Mouse (Mus musculus) midbrain, embryonic 12.5 days (tissue): ENCODE measurements around the gene Calm3. TPM values are rescaled to one million over a fixed set of nuclear protein-coding genes. Genes with fewer than 3 reads are reported as not detected.

ENCODE experiments used
- ATAC-seq: fragments of 200-750 bp; cut with Nextera tagmentation; 2 replicates; pipeline ENCODE4 v1.8.0; 2017; ENCODE audit warnings: low read depth, moderate TSS enrichment, moderate library complexity; ENCODE audit not compliant: low FRiP score
- H3K27ac ChIP-seq: fragments of 300-500 bp; sonication (generic); replicated peaks from 2 replicates; pipeline ENCODE4 v1.5.1; 2016; ENCODE audit warnings: mild to moderate bottlenecking
- H3K27me3 ChIP-seq: fragments of 300-500 bp; sonication (generic); 2 replicates; pipeline ENCODE4 v1.6.1; 2016; ENCODE audit warnings: mild to moderate bottlenecking
- H3K36me3 ChIP-seq: fragments of 300-500 bp; sonication (generic); 2 replicates; pipeline ENCODE4 v1.6.1; 2016
- H3K4me1 ChIP-seq: fragments of 300-500 bp; sonication (generic); 2 replicates; pipeline ENCODE4 v1.6.1; 2016
- H3K4me2 ChIP-seq: fragments of 300-500 bp; sonication (generic); replicated peaks from 2 replicates; pipeline ENCODE4 v1.6.1; 2016; ENCODE audit warnings: mild to moderate bottlenecking, moderate library complexity
- H3K4me3 ChIP-seq: fragments of 300-500 bp; sonication (generic); 2 replicates; pipeline ENCODE4 v1.5.1; 2016; ENCODE audit warnings: mild to moderate bottlenecking
- H3K9ac ChIP-seq: fragments of 300-500 bp; sonication (generic); replicated peaks from 2 replicates; pipeline ENCODE4 v1.6.1; 2016; ENCODE audit warnings: mild to moderate bottlenecking, moderate library complexity
- H3K9me3 ChIP-seq: fragments of 300-500 bp; sonication (generic); 2 replicates; pipeline ENCODE4 v1.6.1; 2016; ENCODE audit warnings: mild to moderate bottlenecking
- WGBS: fragments of 180-500 bp; shearing (Covaris S2); methylation state at CpG from one replicate; pipeline ENCODE4 v1.1.7; 2016; 5-methylcytosine and 5-hydroxymethylcytosine counted together
- polyA plus RNA-seq: library from polyadenylated mRNA; unstranded; fragments of >200 nt; fragmentation: Nextera tagmentation; extraction: Ambion mirVana; gene quantifications from 2 replicates; pipeline ENCODE4 v1.2.1, GENCODE M21; 2016

Gene Calm3
- polyA plus RNA-seq, 1 experiment from 2014 or later: 224 TPM

DNA sequence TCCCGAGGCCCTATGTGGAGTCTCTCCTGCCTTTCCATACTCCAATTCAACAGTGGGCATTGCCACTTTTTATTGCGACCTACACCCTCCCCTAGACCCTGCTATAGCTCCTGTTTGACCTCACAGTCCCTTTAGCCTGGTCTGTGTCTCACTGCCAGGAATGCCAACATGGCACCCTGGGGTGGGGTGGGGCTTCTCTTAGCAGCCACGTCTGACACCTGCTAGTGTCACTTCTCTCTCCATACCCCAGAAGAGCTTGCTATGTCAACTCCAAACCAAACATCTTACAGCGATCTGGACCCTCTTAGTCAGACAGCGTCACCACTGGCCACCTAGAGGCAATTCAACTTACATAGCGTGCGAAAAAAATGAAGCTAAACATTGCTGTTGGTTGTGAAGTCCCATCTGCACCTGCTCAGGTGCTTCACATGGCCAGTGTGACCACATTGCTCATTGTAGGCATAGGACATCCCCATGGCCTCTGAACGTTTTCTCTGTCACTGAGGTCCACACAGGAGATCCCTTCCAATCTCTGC, 25.1 kb upstream of the Calm3 start:
- Histone ChIP-seq H3K9ac (peak overlapping the region; percentile 91), H3K27ac (no peak overlapping the region), H3K4me1 (peaks cover 58% of the 10 kb centered on the region), H3K9me3 (no peaks in the 10 kb centered on the region), H3K4me2 (peak overlapping the region; percentile 78), H3K36me3 (no peaks in the 10 kb centered on the region), H3K27me3 (peaks cover 50% of the 10 kb centered on the region), H3K4me3 (peak overlapping the region; percentile 65)
- ATAC-seq: no peak
- WGBS: 55% methylated on average over 8 of the region's 8 CpGs

DNA sequence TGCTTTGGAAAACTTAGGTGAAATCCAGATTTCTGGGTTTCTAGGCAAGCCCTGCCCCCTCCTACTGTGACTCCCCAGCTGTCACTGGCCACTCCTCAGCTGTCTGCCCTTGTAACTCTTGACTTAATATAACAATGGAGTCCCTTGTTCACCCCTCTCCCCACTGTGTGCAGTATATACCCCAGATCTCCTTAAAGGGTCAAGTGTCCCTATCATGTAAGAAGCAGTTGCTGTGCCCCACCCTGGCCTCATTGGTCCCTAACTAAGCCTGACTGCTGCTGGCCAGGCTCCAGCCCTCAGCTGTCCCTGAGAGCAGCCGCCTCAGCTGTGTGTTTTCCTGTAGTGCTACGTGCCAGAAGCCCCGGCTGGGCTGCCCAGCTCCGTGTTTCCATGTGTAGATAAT, 24.0 kb upstream of the Calm3 start:
- whole genome bisulfite sequencing: 1% methylated on average over 4 of the region's 4 CpGs
- no peak for ATAC-seq
- Histone ChIP-seq H3K27me3 (peaks cover 50% of the 10 kb centered on the region), H3K9ac (peak overlapping the region; percentile 91), H3K4me1 (peaks cover 68% of the 10 kb centered on the region), H3K9me3 (no peaks in the 10 kb centered on the region), H3K4me2 (peak overlapping the region; percentile 78), H3K4me3 (peak overlapping the region; percentile 65), H3K36me3 (no peaks in the 10 kb centered on the region), H3K27ac (peak overlapping the region; percentile 47; the same call in 1 of the 2 replicates)

DNA sequence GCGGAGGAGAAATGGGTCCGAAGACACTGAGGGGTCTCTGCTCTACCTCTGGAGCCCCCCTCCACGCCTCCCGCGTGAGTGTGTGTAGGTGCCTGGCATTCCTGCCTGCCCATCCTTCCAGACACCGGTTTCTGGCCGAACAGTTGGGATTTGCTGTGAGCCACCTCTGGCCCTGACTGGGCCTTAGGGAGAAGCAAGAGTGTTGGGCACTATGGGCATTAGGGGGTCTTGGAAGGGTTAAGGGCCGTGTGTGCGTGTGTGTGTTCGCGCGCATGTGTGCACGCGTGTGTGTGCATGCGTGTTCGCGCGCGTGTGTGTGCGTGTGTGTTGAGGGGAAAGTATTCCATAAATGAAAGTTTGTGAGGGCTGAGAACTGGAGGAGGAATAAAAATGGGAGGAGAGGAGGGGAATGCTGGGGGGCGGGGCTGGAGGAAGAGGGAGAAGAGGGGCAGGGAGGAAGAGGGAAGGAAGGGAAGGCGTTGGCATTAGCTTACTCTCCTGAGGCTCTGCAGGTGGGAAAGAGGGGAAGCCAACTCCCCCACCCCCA, 23.5 kb upstream of the Calm3 start:
- peaks cover 69% of the 10 kb centered on the region for H3K4me1 ChIP-seq
- H3K27ac ChIP-seq: peak overlapping the region; percentile 47
- H3K27me3 ChIP-seq: peaks cover 50% of the 10 kb centered on the region
- H3K4me3 ChIP-seq: peak overlapping the region; percentile 65
- no peaks in the 10 kb centered on the region for H3K36me3 ChIP-seq
- WGBS: 16% methylated on average over 21 of the region's 22 CpGs
- H3K9ac ChIP-seq: peak overlapping the region; percentile 91
- no peak for ATAC-seq
- H3K9me3 ChIP-seq: no peaks in the 10 kb centered on the region
- H3K4me2 ChIP-seq: peak overlapping the region; percentile 78

DNA sequence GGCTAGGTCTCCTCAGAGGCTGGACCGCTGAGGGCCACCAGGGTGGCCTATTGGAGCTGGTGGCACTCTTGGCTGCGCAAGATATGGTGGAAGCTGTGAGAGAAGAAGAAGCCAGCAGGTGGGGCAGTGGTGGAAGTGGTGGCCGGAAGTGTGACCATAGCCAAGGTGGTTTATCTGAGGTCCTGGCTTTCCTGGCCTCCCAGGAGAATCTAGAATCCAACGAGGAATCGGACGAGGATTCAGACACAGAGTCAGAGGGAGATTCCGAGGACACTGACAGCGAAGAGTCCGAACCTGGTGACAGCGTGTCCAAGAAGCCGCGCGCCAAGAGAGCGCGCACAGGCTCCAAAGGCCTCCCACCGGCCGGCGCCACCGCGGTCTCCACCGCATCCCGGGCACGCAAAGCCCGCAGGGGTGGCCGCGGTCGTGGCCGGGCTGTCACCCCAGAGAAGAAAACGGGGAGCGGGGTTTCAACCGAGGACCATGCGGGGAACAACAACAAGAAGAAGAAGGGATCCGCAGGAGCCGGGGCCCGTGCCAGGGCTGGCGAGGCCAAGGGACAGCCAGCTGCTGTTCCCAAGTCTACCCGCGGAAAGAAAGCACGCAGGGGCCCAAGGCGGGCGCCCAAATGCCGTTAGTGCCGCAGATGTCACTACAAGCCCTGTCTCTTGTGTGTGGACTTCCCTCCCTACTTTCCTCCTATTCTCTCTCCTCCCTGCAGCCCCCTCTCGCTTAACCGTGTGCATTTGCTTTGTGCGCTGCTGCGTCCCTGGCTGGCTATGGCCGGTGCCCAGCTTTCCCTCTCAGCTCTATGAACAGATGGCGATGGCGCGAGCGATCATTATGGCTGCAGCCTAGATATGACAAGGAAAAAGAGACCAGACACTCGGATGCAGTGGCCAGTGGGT, 22.8 kb upstream of the Calm3 start:
- Histone ChIP-seq H3K4me1 (peaks cover 69% of the 10 kb centered on the region), H3K9ac (peak overlapping the region; percentile 91), H3K4me3 (peak overlapping the region; percentile 65), H3K36me3 (no peaks in the 10 kb centered on the region), H3K4me2 (peak overlapping the region; percentile 78), H3K9me3 (no peaks in the 10 kb centered on the region), H3K27ac (peak overlapping the region; percentile 84), H3K27me3 (peaks cover 50% of the 10 kb centered on the region)
- no peak for ATAC-seq
- 3% methylated on average over 49 of the region's 53 CpGs for WGBS

DNA sequence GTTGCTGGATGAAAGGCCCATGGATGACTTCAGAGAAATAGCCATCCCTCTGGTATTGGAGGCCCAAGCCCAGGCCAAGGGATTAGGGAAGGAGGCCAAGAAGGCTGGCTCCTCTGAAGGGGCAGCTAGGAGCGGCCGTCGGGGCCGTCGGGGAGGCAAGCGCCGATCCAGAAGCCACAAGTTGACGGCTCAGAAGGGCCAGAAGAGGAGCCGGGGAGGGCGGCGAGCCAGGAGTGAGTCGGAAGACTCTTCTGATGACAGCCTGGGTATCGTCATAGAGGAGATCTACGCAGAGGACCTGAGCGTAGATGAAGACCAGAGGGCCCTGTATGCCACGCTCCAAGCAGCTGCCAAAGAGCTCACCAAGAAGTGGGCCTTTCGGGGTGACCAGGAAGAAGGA, 21.5 kb upstream of the Calm3 start:
- peak overlapping the region; percentile 91 for H3K9ac ChIP-seq
- H3K4me3 ChIP-seq: peak overlapping the region; percentile 65
- H3K27ac ChIP-seq: peak overlapping the region; percentile 84
- WGBS: 12% methylated on average over 17 of the region's 17 CpGs
- H3K27me3 ChIP-seq: peaks cover 50% of the 10 kb centered on the region
- H3K4me2 ChIP-seq: peak overlapping the region; percentile 78
- H3K9me3 ChIP-seq: no peaks in the 10 kb centered on the region
- H3K4me1 ChIP-seq: peaks cover 70% of the 10 kb centered on the region
- ATAC-seq: no peak
- no peaks in the 10 kb centered on the region for H3K36me3 ChIP-seq

DNA sequence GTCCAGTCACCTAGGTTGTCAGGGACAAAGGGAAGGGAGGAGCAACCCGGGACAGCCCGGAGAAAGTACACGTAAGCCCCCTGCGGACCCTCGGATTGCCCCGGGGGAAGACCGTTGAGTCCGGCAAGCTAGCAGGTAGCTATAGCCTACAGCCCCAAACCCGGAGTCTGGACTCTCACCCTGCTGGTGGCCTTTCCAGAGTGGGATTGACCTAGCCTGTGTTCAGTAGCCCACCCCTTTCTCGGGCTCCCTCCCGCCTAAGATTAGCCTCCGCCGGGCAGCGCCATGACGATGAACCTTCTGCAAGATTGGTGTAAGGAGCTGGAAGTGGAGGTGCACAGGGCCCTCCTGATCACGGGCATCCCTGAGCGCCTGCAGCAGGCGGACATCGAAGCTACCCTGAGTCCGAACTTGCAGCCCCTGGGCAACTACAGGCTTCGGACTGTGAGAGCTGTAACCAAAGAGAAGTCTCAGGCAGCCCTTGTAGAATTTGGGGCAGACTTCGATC, 20.9 kb upstream of the Calm3 start:
- peak overlapping the region; percentile 84 for H3K27ac ChIP-seq
- peaks cover 76% of the 10 kb centered on the region for H3K4me1 ChIP-seq
- peaks cover 50% of the 10 kb centered on the region for H3K27me3 ChIP-seq
- peak overlapping the region; percentile 78 for H3K4me2 ChIP-seq
- H3K36me3 ChIP-seq: no peaks in the 10 kb centered on the region
- H3K9ac ChIP-seq: peak overlapping the region; percentile 91
- 1% methylated on average over 22 of the region's 22 CpGs for WGBS
- ATAC-seq: peak; percentile 50
- no peaks in the 10 kb centered on the region for H3K9me3 ChIP-seq
- H3K4me3 ChIP-seq: peak overlapping the region; percentile 65

DNA sequence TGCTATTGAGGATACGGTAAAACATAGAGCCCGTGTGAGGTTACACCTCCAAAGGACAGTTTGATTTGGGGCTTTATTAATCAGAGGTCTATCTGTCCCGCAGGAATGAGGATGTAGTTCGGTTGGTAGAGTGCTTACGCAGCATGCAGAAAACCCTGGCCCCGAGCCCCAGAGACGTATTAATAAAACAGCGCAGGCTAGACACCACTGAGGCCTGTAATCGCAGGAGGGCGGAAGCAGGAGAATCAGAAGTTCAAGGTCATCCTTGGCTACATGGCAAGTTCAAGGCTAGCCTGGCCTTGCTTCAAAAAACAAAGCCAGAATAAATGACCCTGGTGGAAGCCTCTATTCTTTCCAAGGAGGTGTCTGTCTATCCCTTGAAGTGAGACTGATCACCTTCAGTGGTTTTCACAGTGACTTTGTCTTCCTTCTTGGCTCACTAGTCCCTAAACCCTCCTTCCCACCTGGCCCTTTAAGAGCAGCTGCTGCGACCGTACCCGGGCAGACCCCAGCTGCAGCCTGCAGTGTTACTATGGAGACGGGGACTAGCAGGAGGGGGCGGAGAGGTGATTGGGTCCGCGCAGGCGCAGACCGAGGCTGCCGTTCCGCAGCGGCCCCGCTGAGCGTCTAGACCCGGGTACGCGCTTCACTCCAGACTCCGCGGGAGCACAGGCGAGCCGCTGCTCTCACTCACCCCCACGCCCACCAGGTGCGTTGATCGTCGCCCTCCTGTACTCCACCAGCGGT, 20.3 kb upstream of the Calm3 start, which contains the start of gene Pnmal2:
Gene Pnmal2 (plus strand): TSS at position 622 of the 747 bp plus-strand sequence.
- 15% methylated on average over 35 of the region's 36 CpGs for WGBS
- Histone ChIP-seq H3K27ac (peak within 1 kb of the TSS; percentile 84), H3K36me3 (no peaks in the 10 kb centered on the region), H3K27me3 (peaks cover 44% of the 10 kb centered on the region), H3K4me3 (peak within 1 kb of the TSS; percentile 65), H3K4me2 (peak within 1 kb of the TSS; percentile 78), H3K9me3 (no peaks in the 10 kb centered on the region), H3K9ac (peak within 1 kb of the TSS; percentile 91), H3K4me1 (peaks cover 72% of the 10 kb centered on the region)
- ATAC-seq: peak; percentile 91

DNA sequence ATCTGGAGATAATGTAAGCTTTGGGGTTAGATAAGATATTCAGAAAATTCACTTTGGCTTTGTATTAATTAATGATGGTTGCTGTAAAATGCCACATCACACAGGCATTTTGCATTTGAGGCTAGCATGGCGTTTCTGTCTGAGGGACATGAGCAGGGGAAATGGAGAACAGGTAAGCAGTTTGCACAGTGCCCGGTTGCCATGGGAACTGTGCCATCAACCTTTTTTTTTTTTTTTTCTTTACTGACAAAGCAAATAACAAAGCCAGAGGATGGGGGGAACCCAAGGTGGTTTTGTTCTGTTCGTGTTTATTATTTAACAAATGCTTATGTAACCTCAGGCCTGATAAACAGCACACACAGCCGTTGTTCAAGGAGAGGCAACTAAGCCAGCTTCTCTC, 18.9 kb upstream of the Calm3 start:
- no peak overlapping the region for H3K9ac ChIP-seq
- H3K4me3 ChIP-seq: no peak overlapping the region
- H3K9me3 ChIP-seq: no peaks in the 10 kb centered on the region
- peak overlapping the region; percentile 84 for H3K27ac ChIP-seq
- no peak for ATAC-seq
- peaks cover 31% of the 10 kb centered on the region for H3K27me3 ChIP-seq
- WGBS: 57% methylated on average over 4 of the region's 4 CpGs
- H3K4me1 ChIP-seq: peaks cover 67% of the 10 kb centered on the region
- no peak overlapping the region for H3K4me2 ChIP-seq
- no peaks in the 10 kb centered on the region for H3K36me3 ChIP-seq

DNA sequence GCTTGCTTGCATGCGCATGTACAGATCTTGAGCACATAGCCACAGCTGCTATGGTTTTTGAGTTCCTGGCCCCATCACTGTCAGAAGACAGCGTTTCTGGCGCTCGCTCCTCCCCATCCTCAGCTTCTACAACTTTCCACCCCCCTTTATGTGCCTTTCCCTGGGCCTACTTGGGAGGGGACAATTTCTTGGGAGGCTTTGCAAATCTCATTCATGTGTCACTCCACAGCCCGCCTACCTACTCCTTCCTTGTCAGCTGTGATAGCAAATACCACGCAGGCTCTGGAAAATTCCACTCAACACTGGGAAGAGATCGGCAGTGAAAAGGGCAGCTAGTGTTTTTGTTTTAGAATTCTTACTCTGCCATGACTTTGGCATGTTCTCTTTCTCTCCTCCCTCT, 16.4 kb upstream of the Calm3 start:
- H3K27ac ChIP-seq: peak overlapping the region; percentile 56; the same call in 1 of the 2 replicates
- no peak for ATAC-seq
- H3K9me3 ChIP-seq: no peaks in the 10 kb centered on the region
- peaks cover 5% of the 10 kb centered on the region for H3K27me3 ChIP-seq
- no peak overlapping the region for H3K4me3 ChIP-seq
- H3K4me2 ChIP-seq: no peak overlapping the region
- H3K9ac ChIP-seq: no peak overlapping the region
- no peaks in the 10 kb centered on the region for H3K36me3 ChIP-seq
- H3K4me1 ChIP-seq: peaks cover 42% of the 10 kb centered on the region
- 47% methylated on average over 7 of the region's 7 CpGs for WGBS

DNA sequence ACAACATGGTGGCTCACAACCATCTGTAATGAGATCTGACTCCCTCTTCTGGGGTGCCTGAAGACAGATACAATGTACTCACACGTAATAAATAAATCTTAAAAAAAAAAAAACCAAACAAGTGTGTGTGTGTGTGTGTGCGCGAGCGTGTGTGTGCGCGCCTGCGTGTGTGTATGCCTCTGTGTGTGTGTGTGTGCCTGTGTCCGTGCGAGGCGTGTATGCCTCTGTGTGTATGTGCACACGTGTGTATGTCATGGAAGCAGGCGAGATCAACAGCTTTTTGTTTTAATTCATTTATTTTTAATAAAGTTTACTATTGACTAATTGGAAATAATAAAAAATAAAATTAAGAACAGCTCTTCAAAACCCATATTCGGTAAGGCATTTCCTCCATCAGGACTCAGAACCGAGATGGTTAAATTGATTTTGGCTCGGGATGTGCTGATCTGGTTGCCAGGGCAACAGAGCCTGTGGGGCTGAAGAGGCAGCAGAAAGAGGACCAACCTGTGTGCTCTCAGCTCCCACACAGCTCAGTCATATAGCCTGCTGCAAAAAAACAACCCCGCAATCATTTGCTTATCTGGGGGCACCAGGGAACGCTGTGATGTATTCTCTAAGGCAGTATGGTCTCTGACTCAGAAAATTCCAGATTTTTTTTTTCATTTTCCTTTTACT, 14.3 kb upstream of the Calm3 start:
- Histone ChIP-seq H3K27ac (peak overlapping the region; percentile 80), H3K27me3 (no peaks in the 10 kb centered on the region), H3K4me1 (peaks cover 31% of the 10 kb centered on the region), H3K4me3 (no peak overlapping the region), H3K36me3 (no peaks in the 10 kb centered on the region), H3K9ac (no peak overlapping the region), H3K9me3 (no peaks in the 10 kb centered on the region), H3K4me2 (peak overlapping the region; percentile 19)
- ATAC-seq: peak; percentile 85
- WGBS: 70% methylated on average over 17 of the region's 17 CpGs

DNA sequence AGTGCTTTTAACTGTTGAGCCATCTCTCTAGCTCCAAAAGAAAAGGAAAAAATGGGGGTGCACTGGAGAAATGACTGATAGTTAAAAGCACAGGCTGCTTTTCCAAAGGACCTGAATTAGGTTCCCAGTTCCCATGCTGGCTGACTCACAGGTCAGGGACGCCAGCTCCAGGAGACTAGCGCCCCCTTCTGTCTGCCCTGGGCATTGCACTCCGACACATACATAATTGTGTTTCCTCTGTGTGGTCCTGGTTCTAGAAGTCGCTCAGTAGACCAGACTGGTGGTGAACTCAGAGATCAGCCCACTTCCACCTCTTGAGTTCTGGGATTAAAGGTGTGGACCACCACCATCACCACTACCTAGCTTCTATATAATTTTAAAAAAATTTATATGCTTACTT, 13.4 kb upstream of the Calm3 start:
- no peaks in the 10 kb centered on the region for H3K9me3 ChIP-seq
- H3K27ac ChIP-seq: no peak overlapping the region
- no peak overlapping the region for H3K4me2 ChIP-seq
- no peak for ATAC-seq
- H3K4me1 ChIP-seq: peaks cover 36% of the 10 kb centered on the region
- no peaks in the 10 kb centered on the region for H3K27me3 ChIP-seq
- H3K9ac ChIP-seq: no peak overlapping the region
- no peaks in the 10 kb centered on the region for H3K36me3 ChIP-seq
- H3K4me3 ChIP-seq: no peak overlapping the region
- WGBS: 55% methylated on average over 4 of the region's 4 CpGs
